Mouse (Mus musculus) MEL (cell line): ENCODE data around the gene Whrn.

Source experiments
- CHD2 ChIP-seq: IDR thresholded peaks from 2 replicates; pipeline ENCODE4 v1.6.1; 2011; ENCODE audit warnings: low read length, improper control_type of control experiment
- ELF1 ChIP-seq: IDR thresholded peaks from 2 replicates; pipeline ENCODE4 v1.6.1; 2014; ENCODE audit warnings: low read depth, mild to moderate bottlenecking, inconsistent platforms, low read length, improper control_type of control experiment, moderate library complexity
- EP300 ChIP-seq, 2 experiments: IDR thresholded peaks; 2 replicates each; pipeline ENCODE4 v1.6.1; 2011; ENCODE audit warnings: improper control_type of control experiment in 2 of 2, low read length in 2 of 2, low read depth in 1 of 2, mild to moderate bottlenecking in 1 of 2
- KAT2A ChIP-seq: conservative IDR thresholded peaks from 2 replicates; pipeline ENCODE4 v1.6.1; 2012; ENCODE audit warnings: low read depth, low read length, improper control_type of control experiment, inconsistent platforms
- MAX ChIP-seq: IDR thresholded peaks from 2 replicates; pipeline ENCODE4 v1.6.1; 2011; ENCODE audit warnings: low read length, improper control_type of control experiment
- POLR2A ChIP-seq, 2 experiments: IDR thresholded peaks; 2 replicates each; pipeline ENCODE4 v1.6.1; 2011 to 2012; ENCODE audit warnings: low read length in 2 of 2, mild to moderate bottlenecking in 2 of 2, control low read depth in 1 of 2, improper control_type of control experiment in 1 of 2, low read depth in 1 of 2, moderate library complexity in 1 of 2; ENCODE audit not compliant: control insufficient read depth in 1 of 2, insufficient read depth in 1 of 2, poor library complexity in 1 of 2
- POLR2AphosphoS2 ChIP-seq: IDR thresholded peaks from 2 replicates; pipeline ENCODE4 v1.6.1; 2011; ENCODE audit warnings: low read length, improper control_type of control experiment
- SMC3 ChIP-seq: IDR thresholded peaks from 2 replicates; pipeline ENCODE4 v1.6.1; 2011; ENCODE audit warnings: low read depth, low read length, improper control_type of control experiment
- UBTF ChIP-seq: IDR thresholded peaks from 2 replicates; pipeline ENCODE4 v1.6.1; 2012; ENCODE audit warnings: low read depth, mild to moderate bottlenecking, inconsistent platforms, low read length, improper control_type of control experiment, moderate library complexity, borderline replicate concordance; ENCODE audit not compliant: insufficient read depth
- ZC3H11A ChIP-seq: IDR thresholded peaks from 2 replicates; pipeline ENCODE4 v1.6.1; 2012; ENCODE audit warnings: low read depth, mild to moderate bottlenecking, inconsistent platforms, low read length, improper control_type of control experiment

- TF ChIP-seq SMC3 (no peak), EP300 (IDR thresholded peaks at IDR 0.05; ENCODE audit: low read depth in 1 of 2, low read length in 2 of 2) (no peak), ELF1 (no peak), UBTF (no peak), POLR2A (IDR thresholded peaks at IDR 0.05; ENCODE audit: control insufficient read depth in 1 of 2, insufficient read depth in 1 of 2, low read depth in 1 of 2, low read length in 2 of 2, poor library complexity in 1 of 2) (no peak), ZC3H11A (no peak), POLR2AphosphoS2 (no peak), CHD2 (no peak), KAT2A (no peak), MAX (no peak)
Measured at GRCm38 (mm10) chr4:63388029-63388428, 107.8 kb downstream of the Whrn start.
